Mouse (Mus musculus): Measurements from ENCODE around the gene Iqcb1. TPM values are rescaled to one million over a fixed set of nuclear protein-coding genes. Genes with fewer than 3 reads are reported as not detected.
"Not testable (repeated sequence)": the region's sequence is repeated elsewhere in the genome, so short reads cannot be mapped to it uniquely, and the experiment has no call there.

The Iqcb1 gene
- polyA plus RNA-seq, 1 experiment from 2014 or later = 32.2 TPM

DNA sequence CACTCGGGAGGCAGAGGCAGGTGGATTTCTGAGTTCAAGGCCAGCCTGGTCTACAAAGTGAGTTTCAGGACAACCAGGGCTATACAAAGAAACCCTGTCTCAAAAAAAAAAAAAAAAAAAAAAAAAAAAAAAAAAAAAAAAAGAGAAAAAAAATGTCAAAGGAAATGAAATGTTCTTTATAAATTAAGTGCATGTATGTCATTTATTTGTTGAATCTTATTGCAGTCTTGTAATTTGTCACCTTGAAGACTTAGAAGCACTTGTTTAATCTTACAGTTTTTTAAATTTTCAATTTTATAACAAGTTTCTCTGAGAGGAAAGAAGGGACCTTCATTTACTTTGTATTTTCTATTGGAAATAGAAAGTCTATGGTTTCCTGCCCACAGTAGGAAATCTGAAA, 18.7 kb downstream of the Iqcb1 start:
- H3K9me3 ChIP-seq (ENCODE audit: control insufficient read depth, low read length); H3K27ac ChIP-seq (replicated peaks; ENCODE audit: low read depth, low read length); H3K4me1 ChIP-seq (ENCODE audit: control insufficient read depth, insufficient read depth, low read length); H3K4me2 ChIP-seq (ENCODE audit: low read depth, low read length); H3K9ac ChIP-seq (ENCODE audit: low read depth, low read length); DNase-seq (ENCODE audit: low spot score); H3K27me3 ChIP-seq (replicated peaks; ENCODE audit: control insufficient read depth, insufficient read depth, low read length); ATAC-seq (ENCODE audit: low read depth); H3K4me3 ChIP-seq (ENCODE audit: low read depth, low read length): not testable (repeated sequence)
- 88% methylated on average over 1 of the region's 1 CpGs for WGBS
- H3K36me3 ChIP-seq (ENCODE audit: control insufficient read depth, insufficient read depth, low read length) = peaks cover 38% of the 10 kb centered on the region

GRCm38 (mm10) chr16:36851202-36851601, 23.0 kb downstream of the Iqcb1 start:
- DNase-seq (ENCODE audit: low spot score) = no peak
- H3K4me2 ChIP-seq (ENCODE audit: low read depth, low read length) = no peak overlapping the region
- no peak overlapping the region for H3K9ac ChIP-seq (ENCODE audit: low read depth, low read length)
- no peaks in the 10 kb centered on the region for H3K4me1 ChIP-seq (ENCODE audit: control insufficient read depth, insufficient read depth, low read length)
- no peaks in the 10 kb centered on the region for H3K9me3 ChIP-seq (ENCODE audit: control insufficient read depth, low read length)
- H3K27me3 ChIP-seq (replicated peaks; ENCODE audit: control insufficient read depth, insufficient read depth, low read length) = no peaks in the 10 kb centered on the region
- 90% methylated on average over 3 of the region's 3 CpGs for WGBS
- H3K36me3 ChIP-seq (ENCODE audit: control insufficient read depth, insufficient read depth, low read length) = peaks cover 38% of the 10 kb centered on the region
- ATAC-seq (ENCODE audit: low read depth) = no peak
- no peak overlapping the region for H3K27ac ChIP-seq (replicated peaks; ENCODE audit: low read depth, low read length)
- no peak overlapping the region for H3K4me3 ChIP-seq (ENCODE audit: low read depth, low read length)

GRCm38 (mm10) chr16:36863585-36863984, 35.4 kb downstream of the Iqcb1 start:
- Histone ChIP-seq H3K9ac (ENCODE audit: low read depth, low read length) (no peak overlapping the region), H3K4me1 (ENCODE audit: control insufficient read depth, insufficient read depth, low read length) (no peaks in the 10 kb centered on the region), H3K4me2 (ENCODE audit: low read depth, low read length) (no peak overlapping the region), H3K27me3 (replicated peaks; ENCODE audit: control insufficient read depth, insufficient read depth, low read length) (no peaks in the 10 kb centered on the region), H3K27ac (replicated peaks; ENCODE audit: low read depth, low read length) (no peak overlapping the region), H3K36me3 (ENCODE audit: control insufficient read depth, insufficient read depth, low read length) (peaks cover 56% of the 10 kb centered on the region), H3K4me3 (ENCODE audit: low read depth, low read length) (no peak overlapping the region), H3K9me3 (ENCODE audit: control insufficient read depth, low read length) (no peaks in the 10 kb centered on the region)
- ATAC-seq (ENCODE audit: low read depth) = no peak
- no peak for DNase-seq (ENCODE audit: low spot score)
- 95% methylated on average over 3 of the region's 3 CpGs for WGBS

- H3K27me3 ChIP-seq (replicated peaks; ENCODE audit: control insufficient read depth, insufficient read depth, low read length) = no peaks in the 10 kb centered on the region
- H3K9ac ChIP-seq (ENCODE audit: low read depth, low read length) = no peak overlapping the region
- H3K27ac ChIP-seq (replicated peaks; ENCODE audit: low read depth, low read length) = no peak overlapping the region
- H3K9me3 ChIP-seq (ENCODE audit: control insufficient read depth, low read length) = no peaks in the 10 kb centered on the region
- peaks cover 6% of the 10 kb centered on the region; the same call in 1 of the 2 replicates for H3K4me1 ChIP-seq (ENCODE audit: control insufficient read depth, insufficient read depth, low read length)
- H3K4me2 ChIP-seq (ENCODE audit: low read depth, low read length) = no peak overlapping the region
- WGBS = 96% methylated on average over 2 of the region's 2 CpGs
- no peak for DNase-seq (ENCODE audit: low spot score)
- H3K4me3 ChIP-seq (ENCODE audit: low read depth, low read length) = no peak overlapping the region
- H3K36me3 ChIP-seq (ENCODE audit: control insufficient read depth, insufficient read depth, low read length) = peaks cover 67% of the 10 kb centered on the region
- no peak for ATAC-seq (ENCODE audit: low read depth)
Measured at GRCm38 (mm10) chr16:36869442-36869841, 41.3 kb downstream of the Iqcb1 start.

GRCm38 (mm10) chr16:36874583-36875275, 46.5 kb downstream of the Iqcb1 start, which contains the start of the genes Eaf2 and Golgb1:
Gene Eaf2, minus strand, starts transcription at chr16:36875003.
Gene Golgb1, plus strand, starts transcription at chr16:36875140.
- Histone ChIP-seq H3K4me2 (ENCODE audit: low read depth, low read length) (peak within 1 kb of the TSS; percentile 71), H3K27ac (replicated peaks; ENCODE audit: low read depth, low read length) (peak within 1 kb of the TSS; percentile 90), H3K9me3 (ENCODE audit: control insufficient read depth, low read length) (no peaks in the 10 kb centered on the region), H3K27me3 (replicated peaks; ENCODE audit: control insufficient read depth, insufficient read depth, low read length) (no peaks in the 10 kb centered on the region), H3K4me3 (ENCODE audit: low read depth, low read length) (peak within 1 kb of the TSS; percentile 83), H3K36me3 (ENCODE audit: control insufficient read depth, insufficient read depth, low read length) (peaks cover 28% of the 10 kb centered on the region), H3K9ac (ENCODE audit: low read depth, low read length) (peak within 1 kb of the TSS; percentile 90), H3K4me1 (ENCODE audit: control insufficient read depth, insufficient read depth, low read length) (peaks cover 6% of the 10 kb centered on the region; the same call in 1 of the 2 replicates)
- WGBS = under 1% methylated on average over 35 of the region's 43 CpGs
- DNase-seq (ENCODE audit: low spot score) (peak; percentile 100), ATAC-seq (ENCODE audit: low read depth) (peak; percentile 100)

GRCm38 (mm10) chr16:36875276-36875851, 47.2 kb downstream of the Iqcb1 start:
- H3K4me2 ChIP-seq (ENCODE audit: low read depth, low read length) = peak overlapping the region; percentile 71
- under 1% methylated on average over 19 of the region's 48 CpGs for WGBS
- DNase-seq (ENCODE audit: low spot score) (peak; percentile 14), ATAC-seq (ENCODE audit: low read depth) (peak; percentile 56)
- H3K27ac ChIP-seq (replicated peaks; ENCODE audit: low read depth, low read length) = peak overlapping the region; percentile 84
- H3K36me3 ChIP-seq (ENCODE audit: control insufficient read depth, insufficient read depth, low read length) = peaks cover 25% of the 10 kb centered on the region
- no peaks in the 10 kb centered on the region for H3K9me3 ChIP-seq (ENCODE audit: control insufficient read depth, low read length)
- H3K9ac ChIP-seq (ENCODE audit: low read depth, low read length) = peak overlapping the region; percentile 90
- H3K27me3 ChIP-seq (replicated peaks; ENCODE audit: control insufficient read depth, insufficient read depth, low read length) = no peaks in the 10 kb centered on the region
- peak overlapping the region; percentile 83 for H3K4me3 ChIP-seq (ENCODE audit: low read depth, low read length)
- H3K4me1 ChIP-seq (ENCODE audit: control insufficient read depth, insufficient read depth, low read length) = peaks cover 6% of the 10 kb centered on the region; the same call in 1 of the 2 replicates

- no peaks in the 10 kb centered on the region for H3K27me3 ChIP-seq (replicated peaks; ENCODE audit: control insufficient read depth, insufficient read depth, low read length)
- H3K4me1 ChIP-seq (ENCODE audit: control insufficient read depth, insufficient read depth, low read length) = peaks cover 6% of the 10 kb centered on the region; the same call in 1 of the 2 replicates
- DNase-seq (ENCODE audit: low spot score) = no peak
- no peak for ATAC-seq (ENCODE audit: low read depth)
- peaks cover 8% of the 10 kb centered on the region for H3K36me3 ChIP-seq (ENCODE audit: control insufficient read depth, insufficient read depth, low read length)
- no peak overlapping the region for H3K9ac ChIP-seq (ENCODE audit: low read depth, low read length)
- H3K9me3 ChIP-seq (ENCODE audit: control insufficient read depth, low read length) = no peaks in the 10 kb centered on the region
- no peak overlapping the region for H3K4me3 ChIP-seq (ENCODE audit: low read depth, low read length)
- 76% methylated on average over 5 of the region's 5 CpGs for WGBS
- no peak overlapping the region for H3K27ac ChIP-seq (replicated peaks; ENCODE audit: low read depth, low read length)
- no peak overlapping the region for H3K4me2 ChIP-seq (ENCODE audit: low read depth, low read length)
Measured at GRCm38 (mm10) chr16:36877316-36877715, 49.1 kb downstream of the Iqcb1 start.

GRCm38 (mm10) chr16:36882737-36883343, 54.7 kb downstream of the Iqcb1 start:
- H3K9me3 ChIP-seq (ENCODE audit: control insufficient read depth, low read length) = no peaks in the 10 kb centered on the region
- no peak overlapping the region for H3K4me3 ChIP-seq (ENCODE audit: low read depth, low read length)
- WGBS = 64% methylated on average over 5 of the region's 5 CpGs
- H3K27ac ChIP-seq (replicated peaks; ENCODE audit: low read depth, low read length) = no peak overlapping the region
- no peak for ATAC-seq (ENCODE audit: low read depth)
- H3K4me1 ChIP-seq (ENCODE audit: control insufficient read depth, insufficient read depth, low read length) = no peaks in the 10 kb centered on the region
- no peak overlapping the region for H3K4me2 ChIP-seq (ENCODE audit: low read depth, low read length)
- no peaks in the 10 kb centered on the region for H3K27me3 ChIP-seq (replicated peaks; ENCODE audit: control insufficient read depth, insufficient read depth, low read length)
- H3K36me3 ChIP-seq (ENCODE audit: control insufficient read depth, insufficient read depth, low read length) = peaks cover 18% of the 10 kb centered on the region
- DNase-seq (ENCODE audit: low spot score) = no peak
- no peak overlapping the region for H3K9ac ChIP-seq (ENCODE audit: low read depth, low read length)
